Mouse (Mus musculus) kidney, embryonic 14.5 days (tissue): Measurements from ENCODE around the gene Gm17364. TPM values are rescaled to one million over a fixed set of nuclear protein-coding genes. Genes with fewer than 3 reads are reported as not detected.

ENCODE experiments used
- ATAC-seq: fragments of 200-750 bp; cut with Nextera tagmentation; 2 replicates; pipeline ENCODE4 v1.8.0; 2017; ENCODE audit warnings: moderate number of reproducible peaks, mild to moderate bottlenecking, moderate TSS enrichment, moderate library complexity; ENCODE audit not compliant: low FRiP score, low TSS enrichment
- H3K27ac ChIP-seq: fragments of 300-500 bp; sonication (generic); 2 replicates; pipeline ENCODE4 v1.5.1; 2014; ENCODE audit warnings: low read depth, mild to moderate bottlenecking, low read length, moderate library complexity, mixed read lengths
- H3K27me3 ChIP-seq: fragments of 300-500 bp; sonication (generic); 2 replicates; pipeline ENCODE4 v1.6.1; 2014; ENCODE audit warnings: mild to moderate bottlenecking, low read length; ENCODE audit not compliant: control insufficient read depth, insufficient read depth
- H3K36me3 ChIP-seq: fragments of 300-500 bp; sonication (generic); 2 replicates; pipeline ENCODE4 v1.6.1; 2014; ENCODE audit warnings: low read length, mixed read lengths; ENCODE audit not compliant: control insufficient read depth, insufficient read depth
- H3K4me1 ChIP-seq: fragments of 300-500 bp; sonication (generic); 2 replicates; pipeline ENCODE4 v1.6.1; 2014; ENCODE audit warnings: low read length, mixed read lengths; ENCODE audit not compliant: control insufficient read depth, insufficient read depth
- H3K4me2 ChIP-seq: fragments of 300-500 bp; sonication (generic); replicated peaks from 2 replicates; pipeline ENCODE4 v1.6.1; 2014; ENCODE audit warnings: low read depth, mild to moderate bottlenecking, low read length
- H3K4me3 ChIP-seq: fragments of 300-500 bp; sonication (generic); 2 replicates; pipeline ENCODE4 v1.5.1; 2014; ENCODE audit warnings: mild to moderate bottlenecking, low read length
- H3K9ac ChIP-seq: fragments of 300-500 bp; sonication (generic); 2 replicates; pipeline ENCODE4 v1.6.1; 2014; ENCODE audit warnings: low read depth, mild to moderate bottlenecking, low read length, moderate library complexity
- H3K9me3 ChIP-seq: fragments of 300-500 bp; sonication (generic); 2 replicates; pipeline ENCODE4 v1.6.1; 2016; ENCODE audit warnings: low read length; ENCODE audit not compliant: control insufficient read depth
- WGBS: fragments of 180-500 bp; shearing (Covaris S2); extraction: QIAGEN DNeasy Blood & Tissue Kit; methylation state at CpG from one replicate; pipeline ENCODE4 v1.1.7; 2014; 5-methylcytosine and 5-hydroxymethylcytosine counted together
- polyA plus RNA-seq: library from polyadenylated mRNA; unstranded; fragments of >200 nt; fragmentation: Nextera tagmentation; extraction: Ambion mirVana; gene quantifications from 2 replicates; pipeline ENCODE4 v1.2.1, GENCODE M21; 2014

Gm17364 gene
- polyA plus RNA-seq, 1 experiment from 2014 or later, result not detected

- Histone ChIP-seq H3K4me2 (no peak overlapping the region), H3K36me3 (no peaks in the 10 kb centered on the region), H3K27me3 (no peaks in the 10 kb centered on the region), H3K4me1 (no peaks in the 10 kb centered on the region), H3K27ac (no peak overlapping the region), H3K9ac (no peak overlapping the region), H3K9me3 (no peaks in the 10 kb centered on the region), H3K4me3 (no peak overlapping the region)
- ATAC-seq, result no peak
- WGBS, result 82% methylated on average over 15 of the region's 15 CpGs
Measured at GRCm38 (mm10) chr13:41232209-41232608, 41.6 kb downstream of the Gm17364 start.

- Histone ChIP-seq H3K9me3 (no peaks in the 10 kb centered on the region), H3K9ac (no peak overlapping the region), H3K27me3 (no peaks in the 10 kb centered on the region), H3K4me2 (no peak overlapping the region), H3K4me3 (no peak overlapping the region), H3K36me3 (no peaks in the 10 kb centered on the region), H3K27ac (no peak overlapping the region), H3K4me1 (no peaks in the 10 kb centered on the region)
- 79% methylated on average over 12 of the region's 12 CpGs for WGBS
- ATAC-seq, result no peak
Measured at GRCm38 (mm10) chr13:41231389-41231983, 42.3 kb downstream of the Gm17364 start.

GRCm38 (mm10) chr13:41230256-41230655 lies 43.5 kb downstream of the Gm17364 start:
- Histone ChIP-seq H3K4me3 (no peak overlapping the region), H3K4me2 (no peak overlapping the region), H3K4me1 (no peaks in the 10 kb centered on the region), H3K9me3 (no peaks in the 10 kb centered on the region), H3K9ac (no peak overlapping the region), H3K36me3 (no peaks in the 10 kb centered on the region), H3K27ac (no peak overlapping the region), H3K27me3 (no peaks in the 10 kb centered on the region)
- WGBS, result 90% methylated on average over 4 of the region's 5 CpGs
- no peak for ATAC-seq

GRCm38 (mm10) chr13:41228060-41228459 lies 45.7 kb downstream of the Gm17364 start:
- Histone ChIP-seq H3K4me3 (no peak overlapping the region), H3K4me1 (no peaks in the 10 kb centered on the region), H3K9ac (no peak overlapping the region), H3K27me3 (no peaks in the 10 kb centered on the region), H3K36me3 (no peaks in the 10 kb centered on the region), H3K27ac (no peak overlapping the region), H3K9me3 (peaks cover 8% of the 10 kb centered on the region; the same call in 1 of the 2 replicates), H3K4me2 (no peak overlapping the region)
- 84% methylated on average over 5 of the region's 5 CpGs for WGBS
- no peak for ATAC-seq

GRCm38 (mm10) chr13:41226513-41226912 lies 47.3 kb downstream of the Gm17364 start:
- Histone ChIP-seq H3K4me2 (no peak overlapping the region), H3K36me3 (no peaks in the 10 kb centered on the region), H3K27me3 (no peaks in the 10 kb centered on the region), H3K4me3 (no peak overlapping the region), H3K27ac (no peak overlapping the region), H3K9ac (no peak overlapping the region), H3K4me1 (no peaks in the 10 kb centered on the region), H3K9me3 (peaks cover 20% of the 10 kb centered on the region)
- no peak for ATAC-seq
- WGBS, result 72% methylated on average over 5 of the region's 5 CpGs

Other genes with a start within 250 kb of the Gm17364 start
- gene Mak, start 194.3 kb downstream of the Gm17364 start, polyA plus RNA-seq, result 0.50 and 1.2 TPM in 2 replicates
- gene Gcm2, start 162.9 kb downstream of the Gm17364 start, polyA plus RNA-seq, result not detected in 2 replicates
- not detected in 2 replicates for gene Sycp2l, start 159.7 kb downstream of the Gm17364 start, polyA plus RNA-seq
- gene Elovl2, start 53.6 kb downstream of the Gm17364 start, polyA plus RNA-seq, result 8.7 and 13.2 TPM in 2 replicates
- 7.2 and 11.0 TPM in 2 replicates for gene Smim13, start 24.1 kb downstream of the Gm17364 start, polyA plus RNA-seq
- 16.8 and 24.9 TPM in 2 replicates for gene Nedd9, start 213.4 kb upstream of the Gm17364 start, polyA plus RNA-seq